Comparison of ENCODE assay signal across 20 mouse cellular contexts in genomic region chr3:145775236-145775635, GRCm38 (mm10). TPM values are rescaled to one million over a fixed set of nuclear protein-coding genes. Genes with fewer than 3 reads are reported as not detected.
"Had no signal": no experiment of that assay in that cellular context is flagged by ENCODE, and none has a peak within 500 bp of the region (broad histone marks: within the 10 kb centered on the region; RNA-seq: fewer than 3 reads in every experiment).

No protein-coding gene starts in this region.

- ATAC-seq: midbrain, embryonic 13.5 days; midbrain, embryonic 15.5 days had no signal

- H3K4me1 ChIP-seq: megakaryocyte, embryonic 14.5 days; midbrain, embryonic 15.5 days; neural tube, embryonic 12.5 days had no signal

- H3K36me3 ChIP-seq: lung, embryonic 15.5 days; midbrain, embryonic 13.5 days; midbrain, embryonic 15.5 days; neural tube, embryonic 12.5 days; stomach, embryonic 15.5 days had no signal

- H3K27ac ChIP-seq: lung, embryonic 15.5 days; macrophage; midbrain, embryonic 13.5 days; midbrain, embryonic 15.5 days; neural tube, embryonic 12.5 days; stomach, embryonic 15.5 days; stomach, postnatal 0 days had no signal

- H3K4me2 ChIP-seq: lung, embryonic 15.5 days; midbrain, embryonic 11.5 days; midbrain, embryonic 13.5 days; midbrain, embryonic 15.5 days; neural tube, embryonic 12.5 days; stomach, embryonic 15.5 days had no signal

- H3K9ac ChIP-seq: liver, postnatal 0 days; lung, embryonic 15.5 days; midbrain, embryonic 13.5 days; midbrain, embryonic 15.5 days; neural tube, embryonic 12.5 days; stomach, embryonic 15.5 days had no signal

- H3K4me3 ChIP-seq: lung, embryonic 15.5 days; megakaryocyte, embryonic 14.5 days; midbrain, embryonic 13.5 days; midbrain, embryonic 15.5 days; neural tube, embryonic 12.5 days; stomach, embryonic 15.5 days had no signal

- H3K9me3 ChIP-seq: lung, embryonic 15.5 days; midbrain, embryonic 13.5 days; midbrain, embryonic 15.5 days; neural tube, embryonic 12.5 days; stomach, embryonic 15.5 days had no signal

- DNase-seq: liver, postnatal 0 days; lung, adult 2 months; lung, postnatal 14 days; lung, postnatal 36 days; right cerebral cortex, postnatal 14 days; thymus, adult 2 months; thymus, postnatal 25 days; thymus, postnatal 4 days had no signal

- H3K27me3 ChIP-seq: lung, embryonic 15.5 days; midbrain, embryonic 13.5 days; midbrain, embryonic 15.5 days; neural tube, embryonic 12.5 days; stomach, embryonic 15.5 days had no signal

RNA-seq across cellular contexts. Expression of gene Ddah1, which starts 16.8 kb away (rescaled TPM):
- total RNA-seq: megakaryocyte progenitor cell, adult 5-6 weeks; monocyte, adult 5-6 weeks; neutrophil, adult 5-6 weeks had no signal
